Mouse (Mus musculus): Measurements from ENCODE around the gene Mtcl1.

Gene Mtcl1

GRCm38 (mm10) chr17:66408400-66408799 is 41.1 kb downstream of the Mtcl1 start:
- no peak for DNase-seq (ENCODE audit: low read depth, low spot score)

GRCm38 (mm10) chr17:66407833-66408232 is 41.7 kb downstream of the Mtcl1 start:
- no peak for DNase-seq (ENCODE audit: low read depth, low spot score)

GRCm38 (mm10) chr17:66405601-66406000 is 43.9 kb downstream of the Mtcl1 start:
- no peak for DNase-seq (ENCODE audit: low read depth, low spot score)

- no peak for DNase-seq (ENCODE audit: low read depth, low spot score)
Observed at GRCm38 (mm10) chr17:66404883-66405590, 44.5 kb downstream of the Mtcl1 start.

GRCm38 (mm10) chr17:66402791-66403470 is 46.6 kb downstream of the Mtcl1 start:
- no peak for DNase-seq (ENCODE audit: low read depth, low spot score)

- no peak for DNase-seq (ENCODE audit: low read depth, low spot score)
Observed at GRCm38 (mm10) chr17:66401596-66402265, 47.8 kb downstream of the Mtcl1 start.

GRCm38 (mm10) chr17:66399780-66400179 is 49.8 kb downstream of the Mtcl1 start:
- no peak for DNase-seq (ENCODE audit: low read depth, low spot score)

- DNase-seq (ENCODE audit: low read depth, low spot score) = no peak
Observed at GRCm38 (mm10) chr17:66394571-66394970, 55.0 kb downstream of the Mtcl1 start.

GRCm38 (mm10) chr17:66388307-66388706 is 61.2 kb downstream of the Mtcl1 start:
- DNase-seq (ENCODE audit: low read depth, low spot score) = no peak

- no peak for DNase-seq (ENCODE audit: low read depth, low spot score)
Observed at GRCm38 (mm10) chr17:66381338-66381737, 68.2 kb downstream of the Mtcl1 start.

- DNase-seq (ENCODE audit: low read depth, low spot score) = no peak
Observed at GRCm38 (mm10) chr17:66379900-66380857, 69.4 kb downstream of the Mtcl1 start.

- DNase-seq (ENCODE audit: low read depth, low spot score) = no peak
Observed at GRCm38 (mm10) chr17:66379308-66379707, 70.2 kb downstream of the Mtcl1 start.

GRCm38 (mm10) chr17:66378127-66378526 is 71.4 kb downstream of the Mtcl1 start:
- DNase-seq (ENCODE audit: low read depth, low spot score) = no peak

GRCm38 (mm10) chr17:66374633-66375272 is 74.8 kb downstream of the Mtcl1 start:
- no peak for DNase-seq (ENCODE audit: low read depth, low spot score)

GRCm38 (mm10) chr17:66370867-66371266 is 78.7 kb downstream of the Mtcl1 start:
- DNase-seq (ENCODE audit: low read depth, low spot score) = no peak

- DNase-seq (ENCODE audit: low read depth, low spot score) = no peak
Observed at GRCm38 (mm10) chr17:66369777-66370176, 79.8 kb downstream of the Mtcl1 start.

GRCm38 (mm10) chr17:66368127-66368526 is 81.4 kb downstream of the Mtcl1 start:
- DNase-seq (ENCODE audit: low read depth, low spot score) = no peak

GRCm38 (mm10) chr17:66365664-66366063 is 83.9 kb downstream of the Mtcl1 start:
- DNase-seq (ENCODE audit: low read depth, low spot score) = no peak

- no peak for DNase-seq (ENCODE audit: low read depth, low spot score)
Observed at GRCm38 (mm10) chr17:66365293-66365642, 84.3 kb downstream of the Mtcl1 start.

GRCm38 (mm10) chr17:66364525-66365292 is 84.8 kb downstream of the Mtcl1 start:
- DNase-seq (ENCODE audit: low read depth, low spot score) = no peak
